Mouse (Mus musculus): Measurements from ENCODE around the gene Inca1.
A peak's percentile ranks its signal among the peaks of the same experiment; 100 is the strongest.

Inca1 gene

DNA sequence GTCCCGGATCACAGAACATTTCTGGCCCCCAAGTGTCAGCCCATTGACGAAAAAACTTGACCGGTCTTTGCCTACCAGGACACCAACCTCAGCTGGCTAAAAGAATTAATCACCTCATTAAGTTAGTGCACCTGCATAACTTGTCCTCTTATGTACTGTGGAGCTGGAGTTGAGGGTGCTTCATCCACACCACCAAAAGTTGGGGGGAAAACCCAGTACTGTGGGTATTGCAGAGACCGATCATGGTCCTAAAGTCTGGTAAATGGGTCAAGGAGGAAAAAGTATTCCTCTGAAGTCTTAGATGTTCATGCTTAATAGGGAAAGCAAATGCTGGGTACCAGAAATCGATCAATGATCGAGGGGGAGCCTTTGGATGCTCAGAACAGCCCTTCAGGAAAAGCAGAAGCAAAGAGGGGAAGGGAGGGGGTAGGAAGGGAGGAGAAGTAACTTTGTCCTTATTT is 47.0 kb downstream of the Inca1 start:
- no peak for DNase-seq (ENCODE audit: low spot score)

GRCm38 (mm10) chr11:70652029-70652883 is 47.7 kb downstream of the Inca1 start:
- DNase-seq (ENCODE audit: low spot score) = no peak

DNA sequence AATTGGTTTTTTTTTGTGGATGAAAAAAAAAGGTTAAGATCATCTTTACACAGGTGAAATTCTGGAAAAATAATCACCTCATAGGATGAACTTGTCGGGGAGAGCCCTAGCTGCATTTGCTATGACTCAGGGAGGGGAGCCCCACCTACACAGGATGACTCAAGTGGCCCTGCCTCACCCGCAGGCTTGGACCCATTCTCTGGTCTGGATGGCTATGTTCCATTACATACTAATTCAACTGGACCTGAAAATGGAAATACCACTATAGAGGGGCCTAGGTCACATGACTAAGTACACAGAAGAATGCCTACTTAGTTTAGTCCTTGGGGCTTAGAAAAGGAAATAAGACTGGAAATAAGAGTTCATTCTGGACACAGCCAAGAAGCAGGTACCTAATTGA is 48.6 kb downstream of the Inca1 start:
- DNase-seq (ENCODE audit: low spot score) = no peak

DNA sequence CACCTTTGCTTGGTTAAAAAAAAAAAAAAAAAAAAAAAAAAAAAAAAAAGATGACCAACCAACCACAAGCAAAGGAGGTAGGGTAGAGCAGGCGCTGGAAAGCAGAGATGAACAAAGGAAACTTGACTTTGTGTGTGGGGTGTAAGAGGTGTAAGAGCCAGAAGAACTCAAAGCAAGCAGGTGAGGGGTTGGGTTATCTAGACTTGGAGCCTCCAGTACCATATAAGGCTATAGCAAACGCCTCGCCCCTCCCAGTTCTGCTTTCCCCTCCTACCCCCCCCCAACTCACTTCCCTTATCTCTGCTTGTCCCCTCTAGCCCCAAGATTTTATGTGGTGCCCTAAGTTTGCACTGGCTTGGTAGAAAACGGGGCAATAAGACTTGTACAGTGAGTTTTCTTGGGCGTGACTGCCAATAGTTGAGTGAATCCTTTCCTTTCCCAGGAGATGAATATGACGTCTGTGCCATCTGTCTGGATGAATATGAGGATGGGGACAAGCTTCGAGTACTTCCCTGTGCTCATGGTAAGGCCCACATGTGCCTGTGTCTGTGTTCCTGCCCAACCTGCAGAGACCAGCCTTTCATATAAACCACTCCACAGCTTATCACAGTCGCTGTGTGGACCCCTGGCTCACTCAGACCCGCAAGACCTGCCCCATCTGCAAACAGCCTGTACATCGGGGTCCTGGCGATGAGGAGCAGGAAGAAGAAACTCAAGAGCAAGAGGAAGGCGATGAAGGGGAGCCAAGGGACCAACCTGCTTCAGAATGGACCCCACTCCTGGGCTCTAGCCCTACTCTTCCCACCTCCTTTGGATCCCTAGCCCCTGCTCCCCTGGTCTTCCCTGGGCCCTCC is 49.4 kb downstream of the Inca1 start:
- DNase-seq (ENCODE audit: low spot score) = no peak

DNA sequence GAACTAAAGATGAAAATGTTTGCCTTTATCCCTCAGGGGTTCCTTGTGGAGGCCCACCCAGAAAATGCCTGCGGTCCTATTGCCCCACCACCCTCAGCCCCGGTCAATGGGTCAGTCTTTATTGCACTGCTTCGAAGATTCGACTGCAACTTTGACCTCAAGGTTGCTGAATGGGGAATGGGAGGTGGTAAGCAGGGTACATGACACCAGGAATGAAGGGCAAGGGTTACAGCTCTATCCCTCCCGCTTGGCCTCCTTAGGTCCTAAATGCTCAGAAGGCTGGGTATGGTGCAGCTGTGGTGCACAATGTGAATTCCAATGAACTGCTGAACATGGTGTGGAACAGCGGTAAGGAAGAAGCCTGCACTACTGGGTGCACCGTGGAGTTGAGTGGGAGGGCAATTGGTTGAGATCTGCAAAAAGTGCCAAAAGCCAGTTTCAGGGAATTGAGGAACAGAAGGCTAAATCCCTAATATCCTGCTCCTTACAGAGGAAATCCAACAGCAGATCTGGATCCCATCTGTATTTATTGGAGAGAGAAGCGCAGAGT is 50.7 kb downstream of the Inca1 start:
- DNase-seq (ENCODE audit: low spot score) = no peak

DNA sequence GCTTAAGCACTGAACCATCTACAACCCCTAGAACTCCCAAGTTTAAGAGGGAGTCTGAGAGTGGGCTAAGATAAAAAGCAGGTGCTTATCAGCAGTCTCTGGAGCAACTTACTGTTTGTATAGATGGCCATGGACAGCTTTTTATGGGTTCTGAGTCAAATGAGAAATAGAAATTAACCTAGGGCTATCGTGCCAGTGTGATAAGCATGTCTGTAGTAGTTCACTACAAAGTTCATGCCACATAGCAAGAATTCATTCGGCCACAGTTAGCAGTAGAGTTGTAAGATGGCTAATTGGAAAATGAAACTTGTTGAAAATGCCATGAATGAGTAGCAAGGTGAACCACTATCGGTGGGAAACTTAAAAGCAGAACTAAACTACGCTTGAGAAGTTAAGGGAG is 51.4 kb downstream of the Inca1 start:
- no peak for DNase-seq (ENCODE audit: low spot score)

- no peak for DNase-seq (ENCODE audit: low spot score)
Measured at GRCm38 (mm10) chr11:70647716-70648420, 52.1 kb downstream of the Inca1 start.

DNA sequence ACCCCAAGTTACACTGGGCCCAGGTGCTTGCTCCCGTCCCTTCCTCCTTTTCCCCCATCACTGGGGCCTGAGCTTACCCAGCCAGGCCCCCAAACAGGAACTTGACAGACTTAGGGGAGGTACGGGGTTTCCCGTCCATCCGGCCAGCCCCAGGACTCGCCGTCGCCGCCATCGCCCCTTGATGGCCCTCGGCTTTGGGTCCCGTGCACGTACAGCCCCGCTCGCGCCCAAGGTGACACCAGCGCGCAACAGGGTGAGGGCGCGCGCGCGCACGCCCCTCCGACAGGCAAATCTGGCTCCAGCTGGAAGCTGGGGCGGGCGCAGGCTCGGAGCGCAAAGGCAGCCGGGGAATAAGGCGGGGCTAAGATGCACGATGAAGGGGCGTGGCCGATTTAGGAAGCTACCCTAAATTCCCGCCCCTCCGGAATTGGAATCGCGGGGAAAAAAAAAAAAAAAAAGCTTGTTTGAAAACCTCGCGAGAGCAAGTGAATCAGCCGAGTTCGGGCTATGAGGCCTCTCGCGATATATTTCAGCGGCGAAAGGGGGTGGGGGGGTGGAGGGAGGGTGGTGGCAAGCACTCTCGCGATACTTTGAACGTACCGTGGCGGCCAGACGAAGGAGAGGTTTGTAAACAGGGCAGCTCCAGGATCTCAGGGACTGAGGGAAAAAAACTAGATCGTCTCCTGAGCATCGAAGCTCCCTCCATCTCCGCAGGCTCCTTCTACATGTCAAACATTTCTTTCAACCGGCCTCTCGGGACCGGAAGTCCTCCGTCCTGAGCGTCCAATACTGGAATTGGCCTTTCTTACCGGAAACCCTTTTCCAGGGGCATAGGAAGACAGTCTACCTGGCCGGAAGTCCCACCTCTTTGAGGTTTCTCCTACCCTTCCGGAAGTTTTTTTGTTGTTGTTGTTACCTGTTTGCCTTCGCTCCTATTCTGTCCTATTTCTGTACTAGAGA is 53.0 kb downstream of the Inca1 start, which contains the start of the genes Rnf167 and Slc25a11:
Gene Rnf167, plus strand, starts transcription at position 545 of the 960 bp plus-strand sequence.
Gene Slc25a11, minus strand, starts transcription at position 789 of the 960 bp plus-strand sequence.
- peak; percentile 95 for DNase-seq (ENCODE audit: low spot score)

GRCm38 (mm10) chr11:70646259-70646555 is 53.7 kb downstream of the Inca1 start:
- no peak for DNase-seq (ENCODE audit: low spot score)

- DNase-seq (ENCODE audit: low spot score) = no peak
Measured at GRCm38 (mm10) chr11:70645461-70646258, 54.3 kb downstream of the Inca1 start.

DNA sequence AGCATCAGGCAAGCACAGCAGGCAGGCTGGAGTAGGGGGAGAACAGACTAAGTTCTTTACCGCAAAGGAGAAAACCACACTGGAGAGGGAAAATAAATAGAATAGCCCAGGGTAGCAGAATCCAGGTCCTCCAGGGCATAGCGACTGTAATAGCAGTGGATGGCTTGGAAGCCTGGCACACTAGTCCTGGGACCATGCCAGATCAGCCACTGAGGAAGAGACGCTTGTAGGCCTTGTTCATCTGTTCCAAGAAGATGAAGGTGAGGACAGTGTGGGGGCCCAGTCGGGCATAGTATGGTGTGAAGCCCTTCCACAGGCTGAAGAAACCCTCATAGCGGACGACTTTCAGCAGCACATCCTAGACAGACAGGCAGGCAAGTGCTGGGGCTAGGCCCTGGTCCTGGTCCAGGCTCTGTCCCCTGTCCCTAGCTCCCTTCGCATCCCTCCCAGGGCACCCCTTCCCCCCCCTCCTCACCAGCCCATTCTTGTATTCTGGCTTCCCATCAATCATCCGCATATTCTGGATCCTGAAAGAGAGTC is 55.3 kb downstream of the Inca1 start:
- no peak for DNase-seq (ENCODE audit: low spot score)

GRCm38 (mm10) chr11:70643051-70643450 is 56.9 kb downstream of the Inca1 start:
- DNase-seq (ENCODE audit: low spot score) = no peak

GRCm38 (mm10) chr11:70641241-70641640 is 58.7 kb downstream of the Inca1 start:
- no peak for DNase-seq (ENCODE audit: low spot score)

GRCm38 (mm10) chr11:70639976-70640375 is 60.0 kb downstream of the Inca1 start:
- DNase-seq (ENCODE audit: low spot score) = no peak

DNA sequence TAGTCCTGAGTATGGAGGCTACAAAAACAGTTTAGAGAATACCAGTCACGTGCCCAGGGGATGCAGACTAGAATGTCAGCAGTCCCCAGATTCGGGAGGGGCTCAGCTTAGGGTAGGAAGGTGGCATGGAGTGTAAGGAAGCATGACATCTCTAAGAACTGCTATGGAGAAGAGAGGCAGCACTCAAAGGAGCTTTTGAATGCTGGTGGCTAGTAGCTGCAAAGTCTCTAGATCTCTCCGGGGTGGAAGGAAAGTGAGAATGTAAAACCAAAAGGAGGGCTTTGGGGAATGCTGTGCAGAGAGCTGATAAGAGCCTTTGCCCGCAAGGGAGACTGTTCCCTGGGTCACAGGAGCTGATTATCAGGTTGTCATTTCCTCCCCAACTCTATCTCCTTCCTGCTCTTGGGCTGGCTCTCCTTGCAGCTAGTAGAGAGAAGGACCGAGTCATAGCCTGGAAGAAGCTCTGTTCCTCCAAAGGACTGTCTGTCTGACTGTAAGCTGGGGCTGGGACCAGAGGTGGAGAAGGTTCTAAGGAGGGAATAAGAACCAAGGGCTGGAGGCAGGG is 61.2 kb downstream of the Inca1 start, which contains the start of gene Gp1ba:
Gene Gp1ba, plus strand, starts transcription at position 409 of the 565 bp plus-strand sequence.
- DNase-seq (ENCODE audit: low spot score) = no peak
